In genomic region chr7:4950561-4951342, GRCm38 (mm10) we compare ENCODE assay signal across 20 mouse cellular contexts. TPM values are rescaled to one million over a fixed set of nuclear protein-coding genes. Genes with fewer than 3 reads are reported as not detected.
DNase-seq lines count a peak whose midpoint lies in the region; ATAC-seq and TF ChIP-seq lines count a peak whose summit lies in the region.
"Had no signal": no experiment of that assay in that cellular context is flagged by ENCODE, and none has a peak within 500 bp of the region (broad histone marks: within the 10 kb centered on the region; RNA-seq: fewer than 3 reads in every experiment).

No protein-coding gene starts in this region.

- intact Hi-C loops in gastrocnemius, adult 2 months (cut with DNase I) = no loop called here
- intact Hi-C loops in gastrocnemius, postnatal 36 days (cut with DNase I) = no loop called here

- H3K36me3 ChIP-seq in midbrain, postnatal 0 days (ENCODE audit: insufficient read depth, low read length) = no peaks in the 10 kb centered on the region
- H3K36me3 ChIP-seq: embryonic facial prominence, embryonic 15.5 days; hindbrain, embryonic 13.5 days; liver, embryonic 12.5 days had no signal

- no peak overlapping the region for H3K4me2 ChIP-seq in midbrain, postnatal 0 days (ENCODE audit: low read depth, low read length, poor library complexity, severe bottlenecking)
- H3K4me2 ChIP-seq: embryonic facial prominence, embryonic 15.5 days; forebrain, embryonic 13.5 days; hindbrain, embryonic 13.5 days; liver, embryonic 12.5 days; midbrain, embryonic 11.5 days had no signal

- peak; percentile 57 for DNase-seq in gastrocnemius, adult 2 months
- DNase-seq in gastrocnemius, postnatal 36 days = no peak
- DNase-seq in 3T3-L1 (ENCODE audit: low read depth, low spot score) = peak; percentile 27
- peak; percentile 48 for DNase-seq in adrenal gland, postnatal 10 days
- DNase-seq in heart, postnatal 4 days = peak; percentile 50
- no peak for DNase-seq in layer of hippocampus, adult 9-10 months (ENCODE audit: low spot score)
- DNase-seq in layer of hippocampus, adult 8-10 months (ENCODE audit: low spot score in 2 of 2) = no peak
- no peak for DNase-seq in midbrain, postnatal 0 days (ENCODE audit: low spot score)
- DNase-seq: B cell, adult 2 months; cerebellum, adult 2 months; kidney, adult 11 months; kidney, postnatal 14 days; spleen, adult 18-20 months; thymus, postnatal 36 days had no signal

- H3K9me3 ChIP-seq in midbrain, postnatal 0 days (ENCODE audit: low read length) = no peaks in the 10 kb centered on the region
- H3K9me3 ChIP-seq: embryonic facial prominence, embryonic 15.5 days; forebrain, embryonic 13.5 days; hindbrain, embryonic 13.5 days; liver, embryonic 12.5 days had no signal

- no peak overlapping the region for H3K27ac ChIP-seq in gastrocnemius, adult 2 months
- H3K27ac ChIP-seq in midbrain, postnatal 0 days (ENCODE audit: low read depth, low read length) = no peak overlapping the region
- H3K27ac ChIP-seq: embryonic facial prominence, embryonic 15.5 days; forebrain, embryonic 13.5 days; hindbrain, embryonic 13.5 days; liver, embryonic 12.5 days had no signal

- 86% methylated on average over 19 of the region's 19 CpGs for WGBS in midbrain, postnatal 0 days

- no peak overlapping the region for H3K9ac ChIP-seq in midbrain, postnatal 0 days (replicated peaks; ENCODE audit: low read length, poor library complexity, severe bottlenecking)
- H3K9ac ChIP-seq: embryonic facial prominence, embryonic 15.5 days; forebrain, embryonic 13.5 days; hindbrain, embryonic 13.5 days; liver, embryonic 12.5 days had no signal

- no peak for TF ChIP-seq CTCF in gastrocnemius, adult 2 months (IDR thresholded peaks at IDR 0.05)
- TF ChIP-seq CTCF in midbrain, postnatal 0 days (IDR thresholded peaks at IDR 0.05) = no peak

- no peak for ATAC-seq in midbrain, postnatal 0 days (ENCODE audit: low FRiP score)
- ATAC-seq: forebrain, embryonic 13.5 days; liver, embryonic 12.5 days had no signal

- no peak overlapping the region for H3K4me3 ChIP-seq in gastrocnemius, adult 2 months
- H3K4me3 ChIP-seq in midbrain, postnatal 0 days (ENCODE audit: low read depth, low read length) = no peak overlapping the region
- H3K4me3 ChIP-seq: embryonic facial prominence, embryonic 15.5 days; forebrain, embryonic 13.5 days; hindbrain, embryonic 13.5 days; liver, embryonic 12.5 days had no signal

- H3K4me1 ChIP-seq in midbrain, postnatal 0 days (ENCODE audit: insufficient read depth, low read length) = no peaks in the 10 kb centered on the region
- H3K4me1 ChIP-seq: hindbrain, embryonic 13.5 days; liver, embryonic 12.5 days had no signal

- H3K27me3 ChIP-seq in midbrain, postnatal 0 days (ENCODE audit: insufficient read depth, low read length) = no peaks in the 10 kb centered on the region
- H3K27me3 ChIP-seq: embryonic facial prominence, embryonic 15.5 days; forebrain, embryonic 13.5 days; hindbrain, embryonic 13.5 days had no signal

RNA-seq across cellular contexts. Expression of gene Sbk2, which starts 13.5 kb away (rescaled TPM):
- 10 to 100 TPM; 36.7 to 77.0 TPM for total RNA-seq in gastrocnemius, adult 2 months (2021)
- 10 to 100 TPM; 30.5 to 35.8 TPM for total RNA-seq in gastrocnemius, postnatal 36 days (2021)
- total RNA-seq in adrenal gland, postnatal 10 days (2021) = 1 to 10 TPM; 1.6 to 3.1 TPM
- total RNA-seq in heart, postnatal 4 days (2021) = 10 to 100 TPM; 10.6 TPM
- 1 to 10 TPM in 1 of 4 experiments, under 1 TPM in 2, not detected in 1; 0.58 to 1.1 (median 0.90) TPM for total RNA-seq in layer of hippocampus, adult 8-10 months (2022)
- 0.49 TPM in 1 of 2 replicates, not detected in the other for total RNA-seq in midbrain, postnatal 0 days (2014; rRNA removed)
- 0.20 TPM in 1 of 2 replicates, not detected in the other for polyA plus RNA-seq in midbrain, postnatal 0 days (2015; fragmentation: Nextera tagmentation; extraction: Ambion mirVana)
- polyA plus RNA-seq: forebrain, embryonic 13.5 days; liver, embryonic 12.5 days; midbrain, embryonic 11.5 days had no signal

RNA-seq across cellular contexts. Expression of gene Sbk3, which starts 20.2 kb away (rescaled TPM):
- 1 to 10 TPM in 1 of 2 experiments, under 1 TPM in 1; 0.46 to 5.2 TPM for total RNA-seq in gastrocnemius, adult 2 months (2021)
- 1 to 10 TPM; 1.6 to 1.7 TPM for total RNA-seq in gastrocnemius, postnatal 36 days (2021)
- total RNA-seq in adrenal gland, postnatal 10 days (2021) = under 1 TPM; 0.24 to 0.30 TPM
- 10 to 100 TPM; 21.0 to 24.3 TPM for total RNA-seq in heart, postnatal 4 days (2021)
- total RNA-seq in layer of hippocampus, adult 8-10 months (2022) = 1 to 10 TPM in 2 of 4 experiments, under 1 TPM in 2; 0.71 to 1.1 (median 0.98) TPM
- total RNA-seq in midbrain, postnatal 0 days (2014; rRNA removed) = 0.49 and 1.8 TPM in 2 replicates
- 0.45 and 0.46 TPM in 2 replicates for polyA plus RNA-seq in midbrain, postnatal 0 days (2015; fragmentation: Nextera tagmentation; extraction: Ambion mirVana)
- polyA plus RNA-seq: liver, embryonic 12.5 days; midbrain, embryonic 11.5 days; stomach, embryonic 16.5 days had no signal

RNA-seq across cellular contexts. Expression of gene Ssc5d, which starts 25.2 kb away (rescaled TPM):
- 1 to 10 TPM; 4.3 to 8.7 TPM for total RNA-seq in gastrocnemius, adult 2 months (2021)
- 10 to 100 TPM in 1 of 2 experiments, 1 to 10 TPM in 1; 8.8 to 11.1 TPM for total RNA-seq in gastrocnemius, postnatal 36 days (2021)
- total RNA-seq in adrenal gland, postnatal 10 days (2021) = 1 to 10 TPM; 5.9 to 6.9 TPM
- total RNA-seq in heart, postnatal 4 days (2021) = 10 to 100 TPM in 1 of 2 experiments, 1 to 10 TPM in 1; 8.7 to 11.1 TPM
- 1 to 10 TPM; 2.8 to 5.1 (median 4.2) TPM for total RNA-seq in layer of hippocampus, adult 8-10 months (2022)
- total RNA-seq in midbrain, postnatal 0 days (2014; rRNA removed) = 1.9 and 3.4 TPM in 2 replicates
- polyA plus RNA-seq in midbrain, postnatal 0 days (2015; fragmentation: Nextera tagmentation; extraction: Ambion mirVana) = 1.2 and 1.6 TPM in 2 replicates

RNA-seq across cellular contexts. Expression of gene Nat14, which starts 28.9 kb away (rescaled TPM):
- 1 to 10 TPM; 2.7 to 5.9 TPM for total RNA-seq in gastrocnemius, adult 2 months (2021)
- total RNA-seq in gastrocnemius, postnatal 36 days (2021) = 1 to 10 TPM; 2.5 to 3.2 TPM
- total RNA-seq in adrenal gland, postnatal 10 days (2021) = 1 to 10 TPM; 5.5 to 8.5 TPM
- total RNA-seq in heart, postnatal 4 days (2021) = 1 to 10 TPM; 3.9 to 6.2 TPM
- 100 to 1,000 TPM in 2 of 4 experiments, 10 to 100 TPM in 2; 89.9 to 111 (median 102) TPM for total RNA-seq in layer of hippocampus, adult 8-10 months (2022)
- total RNA-seq in midbrain, postnatal 0 days (2014; rRNA removed) = 44.8 and 49.7 TPM in 2 replicates
- 33.2 and 35.9 TPM in 2 replicates for polyA plus RNA-seq in midbrain, postnatal 0 days (2015; fragmentation: Nextera tagmentation; extraction: Ambion mirVana)

RNA-seq across cellular contexts. Expression of gene Zfp628, which starts 35.7 kb away (rescaled TPM):
- 10 to 100 TPM in 1 of 2 experiments, 1 to 10 TPM in 1; 8.5 to 10.7 TPM for total RNA-seq in gastrocnemius, adult 2 months (2021)
- total RNA-seq in gastrocnemius, postnatal 36 days (2021) = 1 to 10 TPM; 8.9 TPM
- total RNA-seq in adrenal gland, postnatal 10 days (2021) = 10 to 100 TPM; 14.7 to 16.4 TPM
- total RNA-seq in heart, postnatal 4 days (2021) = 10 to 100 TPM; 14.7 to 16.7 TPM
- 10 to 100 TPM; 13.0 to 15.3 (median 13.9) TPM for total RNA-seq in layer of hippocampus, adult 8-10 months (2022)
- total RNA-seq in midbrain, postnatal 0 days (2014; rRNA removed) = 10.6 and 12.3 TPM in 2 replicates
- polyA plus RNA-seq in midbrain, postnatal 0 days (2015; fragmentation: Nextera tagmentation; extraction: Ambion mirVana) = 5.1 and 5.6 TPM in 2 replicates

Comparison
In these comparisons a context has a peak if more than half of its experiments do, and no peak if none do; other contexts are left out.
1. DNase-seq: peak in gastrocnemius, adult 2 months (single experiment), 3T3-L1 (single experiment), adrenal gland, postnatal 10 days (single experiment) and heart, postnatal 4 days (single experiment); none in gastrocnemius, postnatal 36 days (0 of 2), layer of hippocampus, adult 9-10 months (single experiment), layer of hippocampus, adult 8-10 months (0 of 2) and midbrain, postnatal 0 days (single experiment).